Mouse (Mus musculus) thymus, postnatal 0 days (tissue): Measurements from ENCODE around the gene Hmcn2. TPM values are rescaled to one million over a fixed set of nuclear protein-coding genes. Genes with fewer than 3 reads are reported as not detected.

Experiments
- DNase-seq: peaks from one replicate; pipeline ENCODE4 v3.0.0-alpha.2; 2015; ENCODE audit warnings: low spot score
- polyA plus RNA-seq: library from polyadenylated mRNA; unstranded; fragments of >200 nt; fragmentation: Nextera tagmentation; extraction: Ambion mirVana; gene quantifications from 2 replicates; pipeline ENCODE4 v1.2.1, GENCODE M21; 2015

Gene Hmcn2
- polyA plus RNA-seq, 1 experiment from 2014 or later: 0.31 TPM

- DNase-seq: peak; percentile 47
Observed at GRCm38 (mm10) chr2:31382952-31383351, 68.7 kb downstream of the Hmcn2 start.

- DNase-seq: no peak
Observed at GRCm38 (mm10) chr2:31416968-31417367, 102.8 kb downstream of the Hmcn2 start.

GRCm38 (mm10) chr2:31418021-31418420 is 103.8 kb downstream of the Hmcn2 start:
- no peak for DNase-seq

GRCm38 (mm10) chr2:31418571-31418970 is 104.4 kb downstream of the Hmcn2 start:
- DNase-seq: no peak

- no peak for DNase-seq
Observed at GRCm38 (mm10) chr2:31420914-31421313, 106.7 kb downstream of the Hmcn2 start.

GRCm38 (mm10) chr2:31422576-31422975 is 108.4 kb downstream of the Hmcn2 start:
- no peak for DNase-seq

- no peak for DNase-seq
Observed at GRCm38 (mm10) chr2:31431477-31431876, 117.3 kb downstream of the Hmcn2 start.

- DNase-seq: no peak
Observed at GRCm38 (mm10) chr2:31434746-31435145, 120.5 kb downstream of the Hmcn2 start.

- no peak for DNase-seq
Observed at GRCm38 (mm10) chr2:31435567-31435966, 121.4 kb downstream of the Hmcn2 start.

GRCm38 (mm10) chr2:31437480-31438245 is 123.4 kb downstream of the Hmcn2 start:
- DNase-seq: no peak

- no peak for DNase-seq
Observed at GRCm38 (mm10) chr2:31439576-31439975, 125.4 kb downstream of the Hmcn2 start.

- DNase-seq: no peak
Observed at GRCm38 (mm10) chr2:31442480-31443160, 128.4 kb downstream of the Hmcn2 start.

GRCm38 (mm10) chr2:31446036-31446435 is 131.8 kb downstream of the Hmcn2 start:
- no peak for DNase-seq

GRCm38 (mm10) chr2:31446456-31446855 is 132.2 kb downstream of the Hmcn2 start:
- no peak for DNase-seq

- DNase-seq: no peak
Observed at GRCm38 (mm10) chr2:31447536-31447935, 133.3 kb downstream of the Hmcn2 start.

GRCm38 (mm10) chr2:31448756-31449440 is 134.7 kb downstream of the Hmcn2 start:
- DNase-seq: no peak

GRCm38 (mm10) chr2:31449441-31449815 is 135.2 kb downstream of the Hmcn2 start:
- DNase-seq: no peak

- DNase-seq: no peak
Observed at GRCm38 (mm10) chr2:31449902-31450301, 135.7 kb downstream of the Hmcn2 start.

GRCm38 (mm10) chr2:31450661-31451060 is 136.4 kb downstream of the Hmcn2 start:
- DNase-seq: no peak

GRCm38 (mm10) chr2:31451530-31451929 is 137.3 kb downstream of the Hmcn2 start:
- peak; percentile 51 for DNase-seq

GRCm38 (mm10) chr2:31453011-31453410 is 138.8 kb downstream of the Hmcn2 start:
- no peak for DNase-seq

GRCm38 (mm10) chr2:31453559-31454177 is 139.5 kb downstream of the Hmcn2 start:
- DNase-seq: no peak
